Mouse (Mus musculus) ovary, postnatal 10 days (tissue): ENCODE data around the gene Scgb1a1.
A peak's percentile ranks its signal among the peaks of the same experiment; 100 is the strongest.
"Not testable (repeated sequence)": the region's sequence is repeated elsewhere in the genome, so short reads cannot be mapped to it uniquely, and the experiment has no call there.

Source experiments
- DNase-seq: peaks from one replicate; pipeline ENCODE4 v3.0.0; 2022; ENCODE audit warnings: low spot score

Scgb1a1 gene

GRCm38 (mm10) chr19:9087821-9088220 is at the start of gene Scgb1a1:
TSS of gene Scgb1a1 (minus strand) at chr19:9087958.
- no peak for DNase-seq

DNA sequence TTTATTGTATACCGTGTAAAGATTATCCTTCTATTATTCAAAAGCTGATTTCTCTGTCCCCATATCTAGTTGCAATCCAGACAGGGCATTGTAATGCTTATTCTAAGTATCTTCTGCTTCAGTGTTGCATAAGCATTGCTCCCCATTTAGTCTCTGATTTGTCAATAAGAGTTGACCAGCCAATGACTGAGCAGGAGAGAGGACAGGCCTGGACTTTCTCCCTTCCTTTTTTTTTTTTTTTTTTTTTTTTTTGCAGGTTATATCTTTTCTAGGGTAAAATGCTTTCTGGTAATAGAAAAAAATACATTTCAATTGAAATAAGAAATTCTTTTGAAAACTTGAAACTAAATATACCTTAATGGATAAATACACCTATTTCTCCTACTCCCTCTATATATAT is 49.4 kb upstream of the Scgb1a1 start:
- no peak for DNase-seq

GRCm38 (mm10) chr19:9135512-9136331 is 48.0 kb upstream of the Scgb1a1 start, which contains the start of gene Asrgl1:
TSS of gene Asrgl1 (minus strand) at chr19:9135636.
- DNase-seq, result peak; percentile 83

DNA sequence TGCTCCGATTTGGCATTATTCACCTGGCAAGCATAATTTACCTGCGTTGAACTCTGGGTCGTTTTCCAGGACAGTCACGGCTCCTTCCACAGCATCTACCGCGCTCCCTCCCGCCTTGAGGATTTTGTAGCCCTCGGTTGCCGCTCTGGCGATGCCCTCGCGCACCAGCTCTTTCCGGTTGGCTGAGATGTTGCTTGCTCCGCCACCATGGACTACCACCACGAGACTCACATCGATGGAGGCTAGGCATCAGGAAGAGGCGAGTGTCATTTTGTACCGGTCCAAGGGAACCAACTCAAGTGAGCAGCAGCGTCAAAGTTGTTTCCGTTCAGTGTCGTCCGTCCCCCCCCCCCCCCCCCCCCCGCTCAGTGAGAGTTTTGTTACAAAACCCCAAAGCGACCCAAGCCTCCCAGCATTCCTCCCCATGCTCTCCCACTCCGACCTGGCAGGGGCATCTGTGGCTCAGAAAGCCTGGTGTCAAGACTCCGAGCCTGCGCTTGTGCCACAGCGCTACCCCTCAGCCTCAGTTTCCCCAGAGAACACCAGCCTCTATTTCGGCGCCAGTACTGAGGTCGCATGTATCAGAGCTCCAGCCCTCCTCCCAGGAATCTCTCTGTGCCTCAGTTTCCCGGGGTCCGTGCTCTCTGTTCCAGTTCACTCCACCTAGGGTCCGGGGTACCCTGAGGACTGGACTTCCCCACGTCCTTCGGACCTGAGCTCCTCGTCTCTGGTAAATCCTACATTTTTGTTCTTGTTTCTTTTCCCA is 47.2 kb upstream of the Scgb1a1 start:
- DNase-seq, result no peak

DNA sequence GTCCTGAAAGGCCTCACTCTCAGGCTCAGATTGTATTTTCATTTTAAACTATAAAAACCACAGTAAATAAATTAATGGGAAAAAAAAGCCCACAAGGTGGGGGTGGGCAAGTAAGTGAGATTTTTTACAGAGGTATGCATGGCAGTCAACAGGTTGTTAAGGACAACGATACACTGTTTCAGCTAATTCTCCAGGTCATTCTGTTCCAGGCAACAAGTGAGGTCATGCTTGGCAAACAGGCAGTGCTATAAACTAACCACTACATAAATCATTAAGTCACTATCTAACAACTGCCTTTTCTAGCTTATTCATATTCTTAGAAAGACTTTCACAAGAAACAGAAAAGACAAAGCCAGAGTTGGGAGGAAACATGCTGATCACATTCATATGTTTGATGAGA is 42.2 kb upstream of the Scgb1a1 start:
- DNase-seq, result no peak

GRCm38 (mm10) chr19:9128499-9129194 is 40.9 kb upstream of the Scgb1a1 start:
- DNase-seq, result no peak

- not testable (repeated sequence) for DNase-seq
These were observed 36.2 kb upstream of the Scgb1a1 start for GRCm38 (mm10) chr19:9123986-9124385.

GRCm38 (mm10) chr19:9122390-9122789 is 34.6 kb upstream of the Scgb1a1 start:
- no peak for DNase-seq

DNA sequence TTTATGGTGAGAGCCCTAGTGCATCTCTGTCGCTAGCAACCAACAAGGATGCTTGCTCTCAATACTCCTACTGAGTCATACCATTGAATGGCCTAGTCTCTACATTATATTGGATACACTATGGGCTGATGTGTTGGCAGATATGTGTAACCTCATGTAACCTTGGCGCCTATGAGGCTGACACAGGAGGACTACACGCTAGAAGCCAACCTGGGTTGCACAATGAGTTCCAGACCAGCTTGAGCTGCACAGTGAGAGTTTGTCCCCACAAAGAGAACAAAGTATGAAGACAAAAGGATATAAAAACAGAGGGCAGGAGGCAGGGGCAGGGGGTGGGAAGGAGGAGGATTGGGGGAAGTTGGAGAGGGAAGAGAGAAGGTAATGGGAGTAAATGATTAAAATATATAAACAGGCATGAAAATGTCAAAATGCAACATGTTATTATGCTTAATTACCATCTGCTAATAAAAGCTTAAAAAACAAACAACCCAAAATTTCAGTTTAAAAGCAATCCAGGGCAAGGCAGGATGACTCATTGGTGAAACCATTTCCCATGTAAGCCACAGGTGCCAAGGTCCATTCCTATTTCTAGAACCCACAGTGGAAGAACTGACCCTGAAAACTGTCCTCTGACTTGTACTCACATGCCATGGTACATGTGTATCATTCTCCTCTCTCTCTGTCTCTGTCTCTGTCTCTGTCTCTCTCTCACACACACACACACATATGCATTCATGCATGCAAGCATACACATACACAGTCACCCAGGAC is 32.1 kb upstream of the Scgb1a1 start:
- DNase-seq, result no peak

DNA sequence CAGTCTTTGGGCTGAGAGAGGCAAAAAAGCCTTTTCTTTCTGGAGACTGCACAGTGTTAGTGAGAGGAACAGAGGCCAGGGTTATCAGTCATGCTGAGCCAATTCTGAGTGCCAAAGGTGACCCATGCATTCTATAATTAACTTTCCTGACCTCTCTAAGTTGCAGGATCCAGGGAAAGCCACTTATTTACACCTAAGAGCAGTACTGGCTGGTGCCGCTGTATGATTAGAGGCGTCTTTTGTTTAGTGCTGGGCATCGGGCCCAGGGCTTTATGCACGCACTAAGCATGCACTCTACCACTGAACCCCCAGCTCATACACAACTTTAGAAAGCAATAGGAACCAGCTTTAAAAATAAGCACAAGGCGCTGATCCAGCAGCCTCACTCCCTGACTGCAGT is 29.5 kb upstream of the Scgb1a1 start:
- no peak for DNase-seq

DNA sequence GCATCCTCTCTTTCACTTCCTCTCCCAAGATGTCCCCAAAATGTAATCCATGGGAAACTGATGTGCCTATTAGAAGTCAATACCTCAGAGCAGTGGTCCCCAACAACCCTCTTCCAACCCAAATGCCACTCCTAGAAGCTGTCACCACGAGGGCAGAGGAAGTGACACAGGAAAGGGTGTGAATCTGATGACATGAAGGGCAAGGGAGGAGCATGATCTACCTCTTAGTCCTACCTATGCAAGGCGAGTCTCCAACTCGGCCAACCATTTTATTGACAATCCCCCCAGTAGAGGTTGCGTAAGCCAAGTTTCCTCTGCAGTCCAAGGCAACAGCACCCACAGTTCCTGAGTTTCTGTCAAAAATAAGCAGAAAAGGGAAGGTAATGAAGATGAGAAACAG is 28.5 kb upstream of the Scgb1a1 start:
- no peak for DNase-seq

- no peak for DNase-seq
These were observed 24.3 kb upstream of the Scgb1a1 start for GRCm38 (mm10) chr19:9112043-9112442.

- DNase-seq, result no peak
These were observed 22.6 kb upstream of the Scgb1a1 start for GRCm38 (mm10) chr19:9110182-9110869.

DNA sequence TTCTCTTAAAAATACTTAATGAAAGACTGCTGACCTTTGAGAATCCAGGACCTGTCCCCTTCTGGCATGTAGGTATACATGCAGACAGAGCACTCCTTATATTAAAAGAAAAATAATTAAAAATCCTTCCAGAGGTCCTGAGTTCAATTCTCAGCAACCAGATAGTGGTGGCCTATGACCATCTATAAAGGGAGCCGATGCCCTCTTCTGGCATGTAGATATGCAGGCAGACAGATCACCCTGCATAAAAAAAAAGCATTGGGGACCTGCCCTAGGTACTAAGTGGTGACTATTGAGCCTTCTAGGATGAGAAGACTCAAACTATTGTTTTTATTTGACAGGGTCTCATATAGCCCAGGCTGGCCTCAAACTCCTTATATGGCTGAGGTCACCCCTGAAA is 20.8 kb upstream of the Scgb1a1 start:
- DNase-seq, result no peak

DNA sequence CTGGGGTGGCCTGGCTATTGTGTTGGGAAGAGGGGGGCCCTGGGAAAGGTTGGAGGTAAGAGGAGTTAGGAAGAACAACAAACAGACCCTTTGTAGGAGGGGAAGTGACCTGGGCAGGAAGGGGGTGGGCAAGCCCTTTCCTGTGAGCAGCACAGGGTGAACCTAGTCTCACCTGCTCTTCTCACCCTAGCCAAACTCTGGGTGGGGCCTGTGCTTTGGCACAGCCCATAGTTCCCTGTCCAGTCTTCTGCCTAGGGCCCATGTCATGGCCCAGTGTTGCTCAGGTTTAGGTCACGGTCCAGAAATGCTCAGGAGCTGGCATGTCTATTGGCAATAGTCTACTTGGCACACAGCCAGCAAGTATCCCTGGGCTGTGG is 19.6 kb upstream of the Scgb1a1 start:
- DNase-seq, result no peak

DNA sequence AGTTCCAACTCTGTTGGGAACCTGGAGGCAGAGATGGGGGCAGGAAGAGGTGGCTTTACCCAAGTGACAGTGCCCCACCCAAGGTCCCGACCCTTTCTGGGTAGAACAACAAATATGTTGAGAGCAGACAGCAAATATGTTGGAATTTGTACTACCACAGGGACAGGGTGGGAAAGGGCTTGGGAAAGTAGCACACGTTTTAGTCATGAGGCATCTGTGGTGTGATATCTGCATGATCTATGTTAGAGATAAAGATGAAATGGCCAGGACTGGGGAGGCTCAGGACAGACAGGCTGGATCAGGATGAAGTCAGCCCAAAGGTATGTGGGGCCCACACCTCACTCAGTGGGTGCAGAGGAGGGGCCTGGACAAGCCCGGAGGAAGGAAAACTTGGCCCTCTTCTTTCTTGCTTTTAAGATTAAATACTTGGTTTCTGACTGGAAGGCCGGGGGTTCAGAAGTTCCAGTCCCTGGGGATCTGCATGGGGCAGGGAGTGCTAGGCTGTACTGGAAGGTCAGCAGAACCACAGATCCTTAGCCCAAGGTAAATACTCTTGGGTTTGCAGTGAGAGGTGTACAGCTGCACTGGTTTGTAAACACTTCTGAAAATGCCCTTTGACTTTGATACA is 19.1 kb upstream of the Scgb1a1 start:
- no peak for DNase-seq

GRCm38 (mm10) chr19:9106096-9106495 is 18.3 kb upstream of the Scgb1a1 start:
- DNase-seq, result no peak

- no peak for DNase-seq
These were observed 17.4 kb upstream of the Scgb1a1 start for GRCm38 (mm10) chr19:9105101-9105685.

- DNase-seq, result no peak
These were observed 16.2 kb upstream of the Scgb1a1 start for GRCm38 (mm10) chr19:9103986-9104385.

DNA sequence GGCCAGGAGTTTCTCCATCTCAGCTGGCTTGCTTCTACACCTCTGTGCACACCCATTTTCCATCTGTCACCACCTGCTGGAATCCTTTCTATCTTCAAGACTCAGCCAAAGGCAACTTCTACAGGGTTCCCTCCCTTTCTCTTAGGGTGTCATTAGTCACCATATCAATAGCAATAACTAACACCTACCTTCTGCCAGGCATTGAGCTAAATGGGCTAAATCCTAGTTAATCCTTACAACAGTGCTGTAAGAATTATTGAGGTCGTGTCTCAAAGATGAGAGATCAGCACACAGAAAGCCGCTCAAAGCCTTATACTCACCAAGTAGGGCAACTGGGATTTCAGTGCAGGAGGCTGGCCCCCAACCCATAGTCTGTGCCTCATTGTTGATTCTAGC is 13.3 kb upstream of the Scgb1a1 start:
- DNase-seq, result no peak
